Mouse (Mus musculus) neural tube, embryonic 14.5 days (tissue): ENCODE results near the gene Ctdnep1. TPM values are rescaled to one million over a fixed set of nuclear protein-coding genes. Genes with fewer than 3 reads are reported as not detected.

Experiments
- ATAC-seq: fragments of 200-750 bp; cut with Nextera tagmentation; 2 replicates; pipeline ENCODE4 v1.8.0; 2017; ENCODE audit warnings: low read depth, mild to moderate bottlenecking, moderate TSS enrichment, moderate library complexity
- H3K27ac ChIP-seq: fragments of 300-500 bp; sonication (generic); 2 replicates; pipeline ENCODE4 v1.5.1; 2014; ENCODE audit warnings: low read depth, mild to moderate bottlenecking, control low read depth, low read length, moderate library complexity, mixed read lengths
- H3K27me3 ChIP-seq: fragments of 300-500 bp; sonication (generic); 2 replicates; pipeline ENCODE4 v1.6.1; 2014; ENCODE audit warnings: low read length; ENCODE audit not compliant: control insufficient read depth, insufficient read depth
- H3K36me3 ChIP-seq: fragments of 300-500 bp; sonication (generic); 2 replicates; pipeline ENCODE4 v1.6.1; 2014; ENCODE audit warnings: low read length, mixed read lengths; ENCODE audit not compliant: control insufficient read depth, insufficient read depth
- H3K4me1 ChIP-seq: fragments of 300-500 bp; sonication (generic); 2 replicates; pipeline ENCODE4 v1.6.1; 2014; ENCODE audit warnings: low read length; ENCODE audit not compliant: control insufficient read depth, insufficient read depth
- H3K4me2 ChIP-seq: fragments of 300-500 bp; sonication (generic); 2 replicates; pipeline ENCODE4 v1.6.1; 2014; ENCODE audit warnings: mild to moderate bottlenecking, low read depth, low read length, control low read depth
- H3K4me3 ChIP-seq: fragments of 300-500 bp; sonication (generic); 2 replicates; pipeline ENCODE4 v1.5.1; 2014; ENCODE audit warnings: low read depth, low read length, control low read depth, mixed read lengths
- H3K9ac ChIP-seq: fragments of 300-500 bp; sonication (generic); replicated peaks from 2 replicates; pipeline ENCODE4 v1.6.1; 2014; ENCODE audit warnings: low read depth, mild to moderate bottlenecking, control low read depth, low read length, mixed read lengths
- H3K9me3 ChIP-seq: fragments of 300-500 bp; sonication (generic); 2 replicates; pipeline ENCODE4 v1.6.1; 2016; ENCODE audit warnings: low read length; ENCODE audit not compliant: control insufficient read depth
- WGBS: fragments of 180-500 bp; shearing (Covaris S2); extraction: QIAGEN DNeasy Blood & Tissue Kit; methylation state at CpG from one replicate; pipeline ENCODE4 v1.1.7; 2014; 5-methylcytosine and 5-hydroxymethylcytosine counted together
- polyA plus RNA-seq: library from polyadenylated mRNA; unstranded; fragments of >200 nt; fragmentation: Nextera tagmentation; extraction: Ambion mirVana; gene quantifications from 2 replicates; pipeline ENCODE4 v1.2.1, GENCODE M21; 2014

Ctdnep1 gene
- polyA plus RNA-seq, 1 experiment from 2014 or later, result 26.5 TPM

GRCm38 (mm10) chr11:69984431-69984830 is 3.5 kb downstream of the Ctdnep1 start:
- no peak for ATAC-seq
- no peak overlapping the region for H3K27ac ChIP-seq
- H3K4me2 ChIP-seq, result no peak overlapping the region
- H3K9ac ChIP-seq, result no peak overlapping the region
- no peaks in the 10 kb centered on the region for H3K27me3 ChIP-seq
- H3K4me3 ChIP-seq, result no peak overlapping the region
- H3K4me1 ChIP-seq, result peaks cover 21% of the 10 kb centered on the region
- H3K36me3 ChIP-seq, result peaks cover 38% of the 10 kb centered on the region
- no peaks in the 10 kb centered on the region for H3K9me3 ChIP-seq
- WGBS, result 92% methylated on average over 8 of the region's 8 CpGs

GRCm38 (mm10) chr11:69989949-69990348 is 9.0 kb downstream of the Ctdnep1 start:
- no peak for ATAC-seq
- H3K27ac ChIP-seq, result no peak overlapping the region
- H3K36me3 ChIP-seq, result peaks cover 48% of the 10 kb centered on the region

GRCm38 (mm10) chr11:69990850-69991691 is 10.1 kb downstream of the Ctdnep1 start, which contains the start of gene Gabarap:
Gene Gabarap, plus strand, starts transcription at chr11:69991143.
- ATAC-seq, result peak; percentile 74
- Histone ChIP-seq H3K4me1 (peaks cover 12% of the 10 kb centered on the region; the same call in 1 of the 2 replicates), H3K4me2 (peak within 1 kb of the TSS; percentile 78), H3K36me3 (peaks cover 43% of the 10 kb centered on the region), H3K9me3 (no peaks in the 10 kb centered on the region), H3K27me3 (no peaks in the 10 kb centered on the region), H3K27ac (peak within 1 kb of the TSS; percentile 90), H3K9ac (peak within 1 kb of the TSS; percentile 76), H3K4me3 (peak within 1 kb of the TSS; percentile 55)
- under 1% methylated on average over 40 of the region's 40 CpGs for WGBS

More at GRCm38 (mm10) chr11:69989949-69990348, 9.0 kb downstream of the Ctdnep1 start:
- WGBS, result 90% methylated on average over 8 of the region's 8 CpGs
- Histone ChIP-seq H3K9ac (no peak overlapping the region), H3K27me3 (no peaks in the 10 kb centered on the region), H3K4me3 (no peak overlapping the region; the same call in 1 of the 2 replicates), H3K4me2 (no peak overlapping the region), H3K9me3 (no peaks in the 10 kb centered on the region), H3K4me1 (peaks cover 12% of the 10 kb centered on the region; the same call in 1 of the 2 replicates)

- Histone ChIP-seq H3K27ac (peak overlapping the region; percentile 90), H3K4me3 (peak overlapping the region; percentile 55), H3K4me1 (peaks cover 12% of the 10 kb centered on the region; the same call in 1 of the 2 replicates), H3K36me3 (peaks cover 37% of the 10 kb centered on the region), H3K9ac (peak overlapping the region; percentile 76), H3K27me3 (no peaks in the 10 kb centered on the region), H3K9me3 (no peaks in the 10 kb centered on the region), H3K4me2 (peak overlapping the region; percentile 78)
- WGBS, result under 1% methylated on average over 15 of the region's 15 CpGs
- ATAC-seq, result no peak
Measured at GRCm38 (mm10) chr11:69991711-69992110, 10.8 kb downstream of the Ctdnep1 start.

- Histone ChIP-seq H3K4me2 (peak overlapping the region; percentile 78), H3K4me1 (peaks cover 14% of the 10 kb centered on the region; the same call in 1 of the 2 replicates), H3K36me3 (peaks cover 37% of the 10 kb centered on the region), H3K27ac (no peak overlapping the region), H3K27me3 (no peaks in the 10 kb centered on the region), H3K9me3 (no peaks in the 10 kb centered on the region), H3K4me3 (peak overlapping the region; percentile 55), H3K9ac (peak overlapping the region; percentile 76; the same call in 1 of the 2 replicates)
- 87% methylated on average over 10 of the region's 10 CpGs for WGBS
- no peak for ATAC-seq
Measured at GRCm38 (mm10) chr11:69992396-69992795, 11.4 kb downstream of the Ctdnep1 start.

GRCm38 (mm10) chr11:69992932-69993331 is 12.0 kb downstream of the Ctdnep1 start:
- ATAC-seq, result no peak
- no peak overlapping the region for H3K9ac ChIP-seq
- no peaks in the 10 kb centered on the region for H3K27me3 ChIP-seq
- WGBS, result 90% methylated on average over 3 of the region's 3 CpGs
- H3K4me3 ChIP-seq, result peak overlapping the region; percentile 55; the same call in 1 of the 2 replicates
- peaks cover 19% of the 10 kb centered on the region; the same call in 1 of the 2 replicates for H3K4me1 ChIP-seq
- no peaks in the 10 kb centered on the region for H3K9me3 ChIP-seq
- H3K27ac ChIP-seq, result no peak overlapping the region
- peak overlapping the region; percentile 78; the same call in 1 of the 2 replicates for H3K4me2 ChIP-seq
- H3K36me3 ChIP-seq, result peaks cover 32% of the 10 kb centered on the region

GRCm38 (mm10) chr11:69994401-69995090 is 13.6 kb downstream of the Ctdnep1 start:
- Histone ChIP-seq H3K4me3 (no peak overlapping the region), H3K9ac (no peak overlapping the region), H3K4me2 (no peak overlapping the region), H3K36me3 (peaks cover 36% of the 10 kb centered on the region), H3K27me3 (no peaks in the 10 kb centered on the region), H3K27ac (no peak overlapping the region), H3K9me3 (no peaks in the 10 kb centered on the region), H3K4me1 (peaks cover 22% of the 10 kb centered on the region; the same call in 1 of the 2 replicates)
- ATAC-seq, result no peak
- 85% methylated on average over 11 of the region's 11 CpGs for WGBS

- no peaks in the 10 kb centered on the region for H3K9me3 ChIP-seq
- no peaks in the 10 kb centered on the region for H3K27me3 ChIP-seq
- H3K4me3 ChIP-seq, result peak within 1 kb of the TSS; percentile 85
- peak within 1 kb of the TSS; percentile 64 for H3K4me2 ChIP-seq
- H3K36me3 ChIP-seq, result peaks cover 34% of the 10 kb centered on the region
- H3K9ac ChIP-seq, result peak within 1 kb of the TSS; percentile 78
- 0% methylated on average over 36 of the region's 36 CpGs for WGBS
- peak within 1 kb of the TSS; percentile 93 for H3K27ac ChIP-seq
- peaks cover 24% of the 10 kb centered on the region; the same call in 1 of the 2 replicates for H3K4me1 ChIP-seq
- peak; percentile 78 for ATAC-seq
Measured at GRCm38 (mm10) chr11:69995391-69995960, 14.5 kb downstream of the Ctdnep1 start, which contains the start of gene Phf23. Gene Phf23, plus strand, starts transcription at chr11:69995777.
